Mouse (Mus musculus): ENCODE results near the gene Pde10a. TPM values are rescaled to one million over a fixed set of nuclear protein-coding genes. Genes with fewer than 3 reads are reported as not detected.

The Pde10a gene
- total RNA-seq, 1 experiment = 2.6 TPM

- no peak overlapping the region for H3K27ac ChIP-seq (ENCODE audit: insufficient read depth, low read depth, low read length, poor library complexity, severe bottlenecking)
- no peak overlapping the region for H3K4me3 ChIP-seq (ENCODE audit: insufficient read depth in 1 of 2, low read depth in 1 of 2, low read length in 2 of 2, poor library complexity in 1 of 2, severe bottlenecking in 1 of 2)
- no peaks in the 10 kb centered on the region for H3K36me3 ChIP-seq (ENCODE audit: control insufficient read depth, insufficient read depth, low read length, poor library complexity, severe bottlenecking)
- no peak overlapping the region for H3K9ac ChIP-seq (ENCODE audit: insufficient read depth, low read depth, low read length, poor library complexity, severe bottlenecking)
- no peaks in the 10 kb centered on the region for H3K9me3 ChIP-seq (ENCODE audit: control insufficient read depth, insufficient read depth, low read depth, low read length)
- in situ Hi-C loops (cut with MboI; ENCODE audit: low sequenced_read_pairs in 2 of 2, unreplicated experiment in 2 of 2) = no loop called here
- H3K4me1 ChIP-seq (ENCODE audit: control insufficient read depth in 2 of 2, insufficient read depth in 2 of 2, low read length in 2 of 2, poor library complexity in 1 of 2) = no peaks in the 10 kb centered on the region
- no peak for DNase-seq (ENCODE audit: low read depth, low spot score)
- TF ChIP-seq ZNF384 (IDR thresholded peaks at IDR 0.05; ENCODE audit: low read depth, low read length) (no peak), CHD2 (IDR thresholded peaks at IDR 0.05; ENCODE audit: low read depth, low read length) (no peak), ZC3H11A (IDR thresholded peaks at IDR 0.05; ENCODE audit: borderline replicate concordance, low read depth, low read length) (no peak), HCFC1 (IDR thresholded peaks at IDR 0.05; ENCODE audit: borderline replicate concordance, insufficient read depth, low read length) (no peak), MAFK (IDR thresholded peaks at IDR 0.05; ENCODE audit: insufficient read depth, low read depth, low read length) (no peak)
Measured at GRCm38 (mm10) chr17:8958125-8958524, 433.0 kb downstream of the Pde10a start.

DNA sequence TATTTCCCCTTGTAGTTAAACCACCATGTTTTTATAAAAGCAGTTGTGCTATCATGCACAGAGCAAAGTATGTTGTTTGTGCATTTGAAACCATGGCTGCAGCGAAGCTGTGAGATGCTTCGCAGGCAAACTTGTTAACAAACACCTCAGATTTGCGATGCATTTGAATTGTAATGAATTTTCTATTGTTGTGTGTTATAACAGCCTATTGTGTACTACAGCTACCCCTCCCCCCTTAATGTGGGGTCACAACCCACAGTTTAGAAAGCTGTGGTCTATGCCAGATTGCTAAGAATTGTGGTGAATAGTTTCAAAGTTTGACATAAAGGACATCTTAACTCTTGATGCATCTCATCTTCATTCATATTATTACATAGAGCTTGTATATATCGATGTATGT is 435.2 kb downstream of the Pde10a start:
- no peak for DNase-seq (ENCODE audit: low read depth, low spot score)
- Histone ChIP-seq H3K9me3 (ENCODE audit: control insufficient read depth, insufficient read depth, low read depth, low read length) (no peaks in the 10 kb centered on the region), H3K36me3 (ENCODE audit: control insufficient read depth, insufficient read depth, low read length, poor library complexity, severe bottlenecking) (no peaks in the 10 kb centered on the region), H3K9ac (ENCODE audit: insufficient read depth, low read depth, low read length, poor library complexity, severe bottlenecking) (no peak overlapping the region), H3K4me3 (ENCODE audit: insufficient read depth in 1 of 2, low read depth in 1 of 2, low read length in 2 of 2, poor library complexity in 1 of 2, severe bottlenecking in 1 of 2) (no peak overlapping the region), H3K4me1 (ENCODE audit: control insufficient read depth in 2 of 2, insufficient read depth in 2 of 2, low read length in 2 of 2, poor library complexity in 1 of 2) (no peaks in the 10 kb centered on the region), H3K27ac (ENCODE audit: insufficient read depth, low read depth, low read length, poor library complexity, severe bottlenecking) (no peak overlapping the region)
- TF ChIP-seq MAFK (IDR thresholded peaks at IDR 0.05; ENCODE audit: insufficient read depth, low read depth, low read length) (no peak), ZC3H11A (IDR thresholded peaks at IDR 0.05; ENCODE audit: borderline replicate concordance, low read depth, low read length) (no peak), CHD2 (IDR thresholded peaks at IDR 0.05; ENCODE audit: low read depth, low read length) (no peak)
- in situ Hi-C loops (cut with MboI; ENCODE audit: low sequenced_read_pairs in 2 of 2, unreplicated experiment in 2 of 2) = no loop called here

DNA sequence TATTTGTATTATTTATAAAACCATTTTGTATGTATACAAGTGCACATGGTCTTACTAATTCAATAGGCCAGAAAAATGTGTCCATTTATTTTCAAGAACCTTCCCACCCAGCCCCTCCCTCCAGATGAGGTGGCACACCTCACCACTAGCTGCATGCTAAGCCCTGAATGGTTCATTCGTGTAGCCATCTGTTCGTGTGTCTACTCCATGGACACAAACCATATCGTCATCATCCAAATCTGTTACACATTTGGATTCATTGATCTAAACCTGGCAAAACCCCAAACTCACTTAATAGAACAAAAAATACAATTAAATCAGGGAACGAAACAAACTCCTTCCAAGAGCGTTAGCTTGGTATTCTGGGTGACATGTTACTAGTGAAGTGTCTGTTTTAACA is 435.9 kb downstream of the Pde10a start:
- TF ChIP-seq ZNF384 (IDR thresholded peaks at IDR 0.05; ENCODE audit: low read depth, low read length) (no peak), MAFK (IDR thresholded peaks at IDR 0.05; ENCODE audit: insufficient read depth, low read depth, low read length) (no peak), ZC3H11A (IDR thresholded peaks at IDR 0.05; ENCODE audit: borderline replicate concordance, low read depth, low read length) (no peak), CHD2 (IDR thresholded peaks at IDR 0.05; ENCODE audit: low read depth, low read length) (no peak), HCFC1 (IDR thresholded peaks at IDR 0.05; ENCODE audit: borderline replicate concordance, insufficient read depth, low read length) (no peak)
- no peaks in the 10 kb centered on the region for H3K36me3 ChIP-seq (ENCODE audit: control insufficient read depth, insufficient read depth, low read length, poor library complexity, severe bottlenecking)
- DNase-seq (ENCODE audit: low read depth, low spot score) = no peak
- in situ Hi-C loops (cut with MboI; ENCODE audit: low sequenced_read_pairs in 2 of 2, unreplicated experiment in 2 of 2) = no loop called here
- no peak overlapping the region for H3K9ac ChIP-seq (ENCODE audit: insufficient read depth, low read depth, low read length, poor library complexity, severe bottlenecking)
- no peak overlapping the region for H3K27ac ChIP-seq (ENCODE audit: insufficient read depth, low read depth, low read length, poor library complexity, severe bottlenecking)
- H3K9me3 ChIP-seq (ENCODE audit: control insufficient read depth, insufficient read depth, low read depth, low read length) = no peaks in the 10 kb centered on the region
- H3K4me1 ChIP-seq (ENCODE audit: control insufficient read depth in 2 of 2, insufficient read depth in 2 of 2, low read length in 2 of 2, poor library complexity in 1 of 2) = no peaks in the 10 kb centered on the region
- H3K4me3 ChIP-seq (ENCODE audit: insufficient read depth in 1 of 2, low read depth in 1 of 2, low read length in 2 of 2, poor library complexity in 1 of 2, severe bottlenecking in 1 of 2) = no peak overlapping the region

GRCm38 (mm10) chr17:8961644-8962043 is 436.5 kb downstream of the Pde10a start:
- Histone ChIP-seq H3K4me3 (ENCODE audit: insufficient read depth in 1 of 2, low read depth in 1 of 2, low read length in 2 of 2, poor library complexity in 1 of 2, severe bottlenecking in 1 of 2) (no peak overlapping the region), H3K36me3 (ENCODE audit: control insufficient read depth, insufficient read depth, low read length, poor library complexity, severe bottlenecking) (no peaks in the 10 kb centered on the region), H3K9ac (ENCODE audit: insufficient read depth, low read depth, low read length, poor library complexity, severe bottlenecking) (no peak overlapping the region), H3K9me3 (ENCODE audit: control insufficient read depth, insufficient read depth, low read depth, low read length) (no peaks in the 10 kb centered on the region), H3K4me1 (ENCODE audit: control insufficient read depth in 2 of 2, insufficient read depth in 2 of 2, low read length in 2 of 2, poor library complexity in 1 of 2) (no peaks in the 10 kb centered on the region), H3K27ac (ENCODE audit: insufficient read depth, low read depth, low read length, poor library complexity, severe bottlenecking) (peak overlapping the region; percentile 15; the same call in 1 of the 2 replicates)
- no peak for TF ChIP-seq CHD2 (IDR thresholded peaks at IDR 0.05; ENCODE audit: low read depth, low read length)
- DNase-seq (ENCODE audit: low read depth, low spot score) = no peak
- in situ Hi-C loops (cut with MboI; ENCODE audit: low sequenced_read_pairs in 2 of 2, unreplicated experiment in 2 of 2) = no loop called here

DNA sequence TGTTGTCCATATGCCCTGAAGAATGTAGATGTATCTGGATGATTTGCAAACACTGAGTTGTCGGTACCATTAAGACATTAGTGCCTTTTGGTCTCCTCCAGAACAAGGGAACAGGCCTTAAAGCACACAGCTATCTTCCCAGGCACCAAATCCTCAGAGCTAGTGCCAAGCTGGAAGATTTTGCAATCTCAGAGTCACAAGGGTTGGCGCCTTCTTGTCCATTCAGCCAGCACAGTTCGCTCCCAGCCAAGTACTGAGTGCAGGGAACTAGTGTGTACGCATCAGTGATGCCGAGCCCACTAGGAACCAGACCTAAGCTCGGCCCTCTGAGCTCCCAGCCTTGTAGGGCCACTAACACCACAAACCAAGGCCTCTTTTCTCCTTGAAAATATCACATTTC is 440.0 kb downstream of the Pde10a start:
- no peaks in the 10 kb centered on the region for H3K36me3 ChIP-seq (ENCODE audit: control insufficient read depth, insufficient read depth, low read length, poor library complexity, severe bottlenecking)
- H3K27ac ChIP-seq (ENCODE audit: insufficient read depth, low read depth, low read length, poor library complexity, severe bottlenecking) = no peak overlapping the region
- no peak for DNase-seq (ENCODE audit: low read depth, low spot score)
- H3K4me3 ChIP-seq (ENCODE audit: insufficient read depth in 1 of 2, low read depth in 1 of 2, low read length in 2 of 2, poor library complexity in 1 of 2, severe bottlenecking in 1 of 2) = no peak overlapping the region
- H3K9me3 ChIP-seq (ENCODE audit: control insufficient read depth, insufficient read depth, low read depth, low read length) = no peaks in the 10 kb centered on the region
- H3K4me1 ChIP-seq (ENCODE audit: control insufficient read depth in 2 of 2, insufficient read depth in 2 of 2, low read length in 2 of 2, poor library complexity in 1 of 2) = no peaks in the 10 kb centered on the region
- in situ Hi-C loops (cut with MboI; ENCODE audit: low sequenced_read_pairs in 2 of 2, unreplicated experiment in 2 of 2) = no loop called here
- no peak overlapping the region for H3K9ac ChIP-seq (ENCODE audit: insufficient read depth, low read depth, low read length, poor library complexity, severe bottlenecking)
- TF ChIP-seq ZNF384 (IDR thresholded peaks at IDR 0.05; ENCODE audit: low read depth, low read length) = no peak
- no peak for TF ChIP-seq ZC3H11A (IDR thresholded peaks at IDR 0.05; ENCODE audit: borderline replicate concordance, low read depth, low read length)
- no peak for TF ChIP-seq MAFK (IDR thresholded peaks at IDR 0.05; ENCODE audit: insufficient read depth, low read depth, low read length)
- no peak for TF ChIP-seq CHD2 (IDR thresholded peaks at IDR 0.05; ENCODE audit: low read depth, low read length)
- TF ChIP-seq HCFC1 (IDR thresholded peaks at IDR 0.05; ENCODE audit: borderline replicate concordance, insufficient read depth, low read length) = no peak

Measured in ES-E14 (cell line).